Mouse (Mus musculus) lung, adult 18-20 months (tissue): ENCODE measurements around the gene Tec.

Source experiments
- DNase-seq, 2 experiments: peaks; one replicate each; pipeline ENCODE4 v3.0.0; 2022; ENCODE audit warnings: mixed read lengths in 2 of 2

Tec gene

DNA sequence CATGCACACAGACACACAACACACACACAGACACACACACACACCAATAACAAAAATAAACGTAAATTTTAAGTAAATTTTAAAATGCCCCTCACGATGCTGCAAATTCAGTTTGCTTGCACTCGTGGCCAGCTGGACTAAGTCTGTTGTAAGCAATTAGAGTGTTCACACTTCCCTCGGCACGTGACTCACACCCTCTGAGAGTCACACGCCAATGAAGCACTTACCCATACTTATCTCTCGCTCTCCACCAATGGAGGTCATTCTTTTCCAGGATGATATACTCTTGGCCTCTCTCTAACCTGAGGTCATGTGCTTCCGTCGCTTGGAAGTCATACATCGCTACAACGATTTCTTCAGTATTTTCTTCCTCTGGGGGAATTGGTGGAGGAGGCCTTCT lies 86.5 kb downstream of the Tec start:
- DNase-seq, result no peak

GRCm38 (mm10) chr5:72776595-72776994 lies 91.7 kb downstream of the Tec start:
- no peak for DNase-seq

DNA sequence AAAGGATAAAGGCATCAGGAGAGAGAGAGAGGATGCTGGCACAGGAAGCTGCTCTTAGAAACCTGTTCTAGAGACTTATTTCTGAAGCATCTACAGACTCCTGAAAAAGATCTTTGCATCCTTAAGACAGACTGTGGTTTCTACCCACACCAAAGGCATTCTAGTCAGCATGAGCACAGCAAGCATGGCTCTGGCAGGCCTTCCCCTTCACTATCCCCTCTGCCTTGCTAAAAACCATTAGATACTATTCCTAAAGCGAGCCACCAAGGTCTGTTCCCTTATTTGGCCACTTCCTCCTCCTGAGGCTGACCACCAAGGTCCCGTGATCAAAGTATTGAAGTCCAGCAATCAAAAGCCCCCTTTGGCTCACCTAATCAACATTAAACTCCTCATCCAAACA lies 92.2 kb downstream of the Tec start:
- no peak for DNase-seq

DNA sequence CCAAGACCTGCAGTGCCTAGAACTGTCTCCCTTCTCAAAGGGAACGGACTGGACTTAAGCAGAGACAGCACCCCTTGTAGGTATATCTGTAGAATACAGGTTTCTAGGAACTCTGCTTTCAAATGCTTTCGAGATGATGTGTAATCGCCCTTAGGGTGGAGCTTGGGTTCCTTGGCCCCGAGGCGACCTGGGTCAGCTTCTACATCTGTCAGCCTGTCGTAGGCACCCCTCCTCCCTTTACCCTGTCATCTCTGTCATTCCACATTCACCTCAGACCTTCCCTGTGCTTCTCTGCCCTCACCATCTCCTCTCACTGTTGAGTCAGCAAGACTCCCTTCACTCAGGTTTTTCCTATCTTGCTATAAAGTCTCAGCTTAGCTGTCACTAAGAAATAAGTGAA lies 98.4 kb downstream of the Tec start:
- no peak for DNase-seq

GRCm38 (mm10) chr5:72763546-72763945 lies 104.7 kb downstream of the Tec start:
- no peak for DNase-seq

DNA sequence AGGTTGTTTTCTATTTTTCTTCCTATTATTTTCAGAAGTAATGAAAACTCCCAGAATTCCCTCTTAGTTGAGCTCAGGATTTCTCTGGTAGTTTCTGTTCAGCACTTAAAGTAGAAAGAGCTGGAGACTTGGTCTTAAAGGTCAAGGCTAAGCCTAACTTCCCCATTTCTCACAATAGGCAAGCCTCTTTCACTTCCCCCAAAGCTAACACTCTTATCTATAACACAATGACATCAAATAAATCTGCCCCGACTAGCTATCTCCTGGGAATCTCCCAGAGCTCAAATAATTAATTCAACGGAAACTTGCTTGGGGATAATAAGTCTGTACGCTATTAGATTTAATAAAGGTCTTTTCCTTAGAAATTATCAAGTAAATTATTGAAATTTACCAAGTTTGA lies 105.3 kb downstream of the Tec start:
- no peak for DNase-seq

- DNase-seq, result no peak
These were observed 106.5 kb downstream of the Tec start for GRCm38 (mm10) chr5:72761758-72762157.

DNA sequence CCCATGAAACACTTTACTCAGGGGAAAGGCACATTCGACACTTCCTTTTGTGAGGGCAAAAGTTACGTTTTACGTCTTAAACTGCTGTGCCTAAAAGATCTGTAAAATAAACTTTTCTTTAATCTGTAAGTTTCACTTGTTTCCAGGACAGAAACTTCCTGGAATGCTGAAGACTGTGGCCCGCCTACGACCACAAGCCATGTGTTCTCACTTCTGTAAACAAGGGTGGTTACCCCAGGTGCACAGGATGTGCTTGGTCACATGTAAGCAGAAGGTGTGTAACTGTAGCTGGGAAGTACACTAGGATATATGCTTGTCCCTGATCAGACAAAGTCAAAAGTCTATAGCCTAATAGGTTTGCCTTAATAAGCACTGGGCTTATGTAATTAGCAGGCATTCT lies 107.0 kb downstream of the Tec start:
- no peak for DNase-seq

- DNase-seq, result no peak
These were observed 109.1 kb downstream of the Tec start for GRCm38 (mm10) chr5:72758925-72759924.

- peak in 1 of 2 experiments; percentile 23 for DNase-seq
These were observed 111.0 kb downstream of the Tec start for GRCm38 (mm10) chr5:72757155-72757773.

DNA sequence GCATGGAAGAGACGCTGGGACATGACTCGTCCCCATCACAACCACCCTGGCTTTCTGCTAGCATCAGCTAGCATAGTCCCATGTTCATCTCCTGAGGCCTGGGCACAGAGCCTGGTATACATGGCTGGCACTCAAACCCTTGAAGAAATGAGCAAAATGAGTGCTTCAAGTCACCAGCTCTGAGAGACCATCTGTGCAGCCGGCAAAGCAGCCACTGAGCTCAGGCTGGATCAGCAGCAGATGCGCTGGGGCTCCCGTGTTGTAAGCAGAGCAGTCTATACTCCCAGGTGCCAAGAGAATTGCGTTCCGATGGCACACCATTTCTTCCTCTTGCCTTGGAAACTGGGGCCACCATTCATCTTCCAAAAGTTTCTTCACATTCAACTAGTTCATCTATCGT lies 112.3 kb downstream of the Tec start:
- no peak for DNase-seq

- no peak for DNase-seq
These were observed 113.2 kb downstream of the Tec start for GRCm38 (mm10) chr5:72755035-72755434.

GRCm38 (mm10) chr5:72752585-72752984 lies 115.7 kb downstream of the Tec start, which contains the start of gene Txk:
Gene Txk, minus strand, starts transcription at chr5:72752777.
- DNase-seq, result no peak

GRCm38 (mm10) chr5:72751056-72751758 lies 117.1 kb downstream of the Tec start:
- no peak for DNase-seq

DNA sequence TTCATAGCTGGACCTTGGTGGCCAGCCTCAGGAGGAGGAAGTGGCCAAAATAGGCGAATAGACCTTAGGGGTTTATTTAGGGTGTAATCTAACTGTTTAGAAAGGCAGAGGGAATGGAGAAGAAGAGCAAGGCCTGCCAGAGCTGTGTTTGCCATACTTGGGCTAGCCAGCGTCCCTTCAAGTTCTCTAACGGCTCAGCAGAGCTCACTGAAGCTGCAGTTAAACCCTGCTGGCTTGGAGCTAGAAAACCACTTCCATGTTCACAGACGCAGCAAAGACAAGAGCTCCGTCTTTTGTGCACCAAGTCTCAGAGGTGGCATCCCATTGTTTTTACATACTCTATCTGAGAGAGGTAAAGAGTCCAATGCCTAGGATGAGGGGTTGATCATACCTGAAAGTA lies 118.1 kb downstream of the Tec start:
- DNase-seq, result no peak

DNA sequence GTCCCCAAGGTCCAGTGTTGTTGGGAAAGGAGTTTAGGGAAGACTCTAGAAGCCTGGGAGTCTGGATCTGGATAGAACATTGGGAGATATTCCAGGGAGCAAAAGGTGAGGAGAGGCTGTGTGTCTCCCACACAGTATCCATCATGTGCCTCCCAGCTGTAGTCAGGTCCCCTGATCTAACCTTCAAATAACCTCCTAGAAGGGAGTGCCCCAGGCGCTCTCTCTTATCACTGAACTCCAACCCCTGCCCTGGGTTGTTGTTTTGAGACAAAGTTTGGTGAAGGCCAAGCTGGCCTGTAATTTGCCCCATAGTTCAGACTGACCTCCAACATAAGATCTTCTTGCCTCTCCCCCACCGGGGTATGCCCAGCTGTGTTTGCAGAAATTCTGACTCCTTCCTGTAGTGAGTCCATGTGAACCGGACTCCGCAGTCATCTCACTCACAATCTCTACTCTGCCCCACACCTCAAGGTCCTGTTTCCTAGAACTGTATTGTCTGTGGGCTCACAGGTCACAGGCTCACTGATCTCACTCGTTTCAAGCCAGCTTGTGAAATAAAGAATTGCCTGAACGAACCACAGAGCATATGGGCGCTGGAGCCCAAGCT lies 119.5 kb downstream of the Tec start:
- no peak for DNase-seq

- DNase-seq, result no peak
These were observed 120.9 kb downstream of the Tec start for GRCm38 (mm10) chr5:72747384-72747783.

DNA sequence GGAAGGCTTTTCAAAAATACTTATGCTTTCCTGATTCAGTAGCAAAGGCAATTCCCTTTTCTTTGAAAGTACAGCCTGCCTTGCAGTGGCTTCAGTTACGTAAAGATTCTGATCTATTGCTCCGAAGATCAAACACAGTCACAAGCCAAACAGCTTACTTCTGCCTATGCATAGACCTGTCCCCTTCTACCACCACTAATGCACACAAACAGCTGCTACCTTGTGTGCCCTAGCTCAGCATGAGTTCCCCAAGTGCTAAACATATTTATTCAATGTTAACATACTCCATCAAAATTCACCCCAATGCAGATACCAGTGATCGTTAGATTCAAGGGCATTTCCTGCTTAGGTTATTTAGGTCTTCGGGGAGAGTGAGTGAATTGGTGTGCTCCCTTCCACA lies 121.8 kb downstream of the Tec start:
- DNase-seq, result no peak

DNA sequence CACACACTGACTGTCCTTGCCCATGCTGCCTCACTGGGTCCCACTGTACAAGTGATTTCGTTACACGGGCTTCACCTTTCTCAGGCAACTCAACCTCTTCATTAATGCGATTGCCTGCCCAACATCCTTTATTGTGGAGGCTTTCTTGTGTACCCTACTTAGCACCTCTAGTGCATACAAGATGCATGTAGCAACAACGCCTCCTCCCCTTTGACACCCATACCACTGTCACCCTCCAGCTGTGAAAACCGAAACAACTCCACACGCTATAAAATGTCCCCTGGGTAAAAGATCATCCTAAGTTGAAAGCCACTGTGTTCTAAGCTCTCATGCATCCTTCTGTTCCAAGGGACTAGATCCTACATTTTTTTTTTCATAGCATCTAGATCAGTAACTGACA lies 125.2 kb downstream of the Tec start:
- DNase-seq, result no peak

- DNase-seq, result no peak
These were observed 131.4 kb downstream of the Tec start for GRCm38 (mm10) chr5:72736868-72737267.

DNA sequence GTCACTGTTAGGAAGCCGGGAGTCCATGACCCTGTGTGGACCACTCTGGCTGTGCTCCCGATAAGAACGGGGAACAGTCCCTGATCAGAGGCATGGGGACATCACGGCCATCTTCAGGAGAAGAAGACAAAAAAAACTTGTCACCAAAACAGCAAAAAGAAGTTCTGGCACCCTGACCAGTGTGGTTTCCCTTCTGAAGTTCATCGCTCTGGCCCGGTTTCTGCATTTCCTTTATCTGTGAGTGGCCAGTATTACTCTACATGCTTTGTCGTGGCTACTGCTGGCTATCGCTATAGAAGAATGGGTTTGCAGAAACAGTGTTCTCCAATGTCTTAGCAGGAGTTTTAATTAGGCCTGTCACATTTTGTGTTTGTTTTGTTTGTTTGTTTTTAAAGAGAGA lies 131.8 kb downstream of the Tec start:
- DNase-seq, result no peak

DNA sequence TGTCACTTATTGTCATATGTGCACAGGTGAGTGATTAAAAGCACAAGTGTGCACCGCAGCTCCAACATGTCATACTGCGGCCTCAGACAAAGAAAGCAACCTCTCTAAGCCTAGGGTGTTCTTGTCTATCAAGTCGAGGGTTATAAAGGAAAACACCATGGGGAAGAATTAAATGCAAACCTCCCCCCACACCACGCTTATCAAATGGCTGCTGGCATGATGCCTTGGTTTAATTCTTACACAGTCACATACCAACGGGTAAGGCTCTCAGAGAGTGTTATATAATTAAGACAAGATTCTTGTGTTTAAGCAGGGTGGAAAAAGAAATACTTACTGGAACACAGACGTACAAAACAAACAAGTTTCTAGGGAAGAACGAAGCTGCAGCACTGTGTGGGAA lies 132.5 kb downstream of the Tec start:
- DNase-seq, result no peak

- DNase-seq, result no peak
These were observed 135.4 kb downstream of the Tec start for GRCm38 (mm10) chr5:72732885-72733284.
